Mouse (Mus musculus) megakaryocyte-erythroid progenitor cell, adult 5-6 weeks (primary cell): ENCODE results near the gene Fam151b. TPM values are rescaled to one million over a fixed set of nuclear protein-coding genes. Genes with fewer than 3 reads are reported as not detected.

Source experiments
- ATAC-seq: replicated peaks from 2 replicates; pipeline ENCODE4 v1.8.0; 2016; ENCODE audit warnings: mild to moderate bottlenecking, inconsistent platforms; ENCODE audit not compliant: severe bottlenecking, poor library complexity, low FRiP score, low TSS enrichment
- total RNA-seq, 2 experiments: library from RNA; stranded (forward) in 1 of 2; stranded (reverse) in 1 of 2; fragments of 200-1000, 215-1000 nt in 1 of 2; fragments of >200 nt in 1 of 2; fragmentation: Nextera tagmentation in 1 of 2; gene quantifications; 2 replicates each; pipeline ENCODE4 v1.2.3; 2014 to 2017

Fam151b gene
- total RNA-seq, 2 experiments from 2014 or later, result 1.4 to 4.3 TPM

GRCm38 (mm10) chr13:92425758-92426264 lies 58.0 kb downstream of the Fam151b start, which contains the start of gene Ankrd34b:
Gene Ankrd34b, plus strand, starts transcription at chr13:92425896.
- ATAC-seq, result peak; percentile 47; the same call in 1 of the 2 replicates

- ATAC-seq, result no peak
These were observed 60.1 kb downstream of the Fam151b start for GRCm38 (mm10) chr13:92423711-92424110.

- no peak for ATAC-seq
These were observed 64.2 kb downstream of the Fam151b start for GRCm38 (mm10) chr13:92419630-92420029.

- no peak for ATAC-seq
These were observed 73.3 kb downstream of the Fam151b start for GRCm38 (mm10) chr13:92410486-92410885.

GRCm38 (mm10) chr13:92403496-92403895 lies 80.3 kb downstream of the Fam151b start:
- ATAC-seq, result no peak

- ATAC-seq, result no peak
These were observed 81.8 kb downstream of the Fam151b start for GRCm38 (mm10) chr13:92402063-92402462.

Other genes starting within 250 kb of the Fam151b start
- gene Gm20379, start 178.0 kb downstream of the Fam151b start, total RNA-seq (2014; fragmentation: Nextera tagmentation), result not detected in 2 replicates
- not detected in 2 replicates for gene Gm20379, start 178.0 kb downstream of the Fam151b start, total RNA-seq (2017)
- gene Dhfr, start 129.3 kb downstream of the Fam151b start, total RNA-seq (2014; fragmentation: Nextera tagmentation), result 22.6 and 24.9 TPM in 2 replicates
- 25.5 and 30.3 TPM in 2 replicates for gene Dhfr, start 129.3 kb downstream of the Fam151b start, total RNA-seq (2017)
- 56.3 and 63.4 TPM in 2 replicates for gene Msh3, start 129.0 kb downstream of the Fam151b start, total RNA-seq (2014; fragmentation: Nextera tagmentation)
- gene Msh3, start 129.0 kb downstream of the Fam151b start, total RNA-seq (2017), result 57.2 and 59.9 TPM in 2 replicates
- not detected in 2 replicates for gene Ankrd34b, start 58.1 kb downstream of the Fam151b start, total RNA-seq (2014; fragmentation: Nextera tagmentation)
- not detected in 2 replicates for gene Ankrd34b, start 58.1 kb downstream of the Fam151b start, total RNA-seq (2017)
- 4.7 and 6.5 TPM in 2 replicates for gene Zfyve16, start 46.9 kb upstream of the Fam151b start, total RNA-seq (2014; fragmentation: Nextera tagmentation)
- gene Zfyve16, start 46.9 kb upstream of the Fam151b start, total RNA-seq (2017), result 4.0 and 5.9 TPM in 2 replicates
- gene Spz1, start 92.2 kb upstream of the Fam151b start, total RNA-seq (2014; fragmentation: Nextera tagmentation), result not detected in 2 replicates
- not detected in 2 replicates for gene Spz1, start 92.2 kb upstream of the Fam151b start, total RNA-seq (2017)
- gene Serinc5, start 127.1 kb upstream of the Fam151b start, total RNA-seq (2014; fragmentation: Nextera tagmentation), result 34.0 and 42.3 TPM in 2 replicates
- 23.5 and 23.7 TPM in 2 replicates for gene Serinc5, start 127.1 kb upstream of the Fam151b start, total RNA-seq (2017)